Mouse (Mus musculus) G1E (cell line): ENCODE results near the gene Elmo2. TPM values are rescaled to one million over a fixed set of nuclear protein-coding genes. Genes with fewer than 3 reads are reported as not detected.

Experiments
- ATAC-seq: 2 replicates; pipeline ENCODE4 v1.8.0; 2016; ENCODE audit warnings: mild to moderate bottlenecking; ENCODE audit not compliant: insufficient number of reproducible peaks, poor library complexity, low FRiP score, severe bottlenecking; ENCODE audit errors: extremely low read depth
- DNase-seq: peaks from one replicate; pipeline ENCODE4 v3.0.0; 2012; ENCODE audit warnings: low spot score
- H3K27me3 ChIP-seq: 2 replicates; pipeline ENCODE4 v1.6.1; 2012; ENCODE audit warnings: mild to moderate bottlenecking, low read length, inconsistent platforms; ENCODE audit not compliant: insufficient read depth
- H3K36me3 ChIP-seq: replicated peaks from 2 replicates; pipeline ENCODE3; 2012; ENCODE audit warnings: mild to moderate bottlenecking, inconsistent platforms
- H3K4me1 ChIP-seq: 2 replicates; pipeline ENCODE4 v1.6.1; 2012; ENCODE audit warnings: low read depth, low read length, inconsistent platforms, mixed read lengths; ENCODE audit not compliant: insufficient read depth
- H3K4me3 ChIP-seq: 2 replicates; pipeline ENCODE4 v1.5.1; 2012; ENCODE audit warnings: low read depth, mild to moderate bottlenecking, inconsistent platforms, low read length, moderate library complexity, mixed read lengths
- H3K9me3 ChIP-seq: replicated peaks from 2 replicates; pipeline ENCODE4 v1.6.1; 2012; ENCODE audit warnings: inconsistent platforms
- CTCF ChIP-seq: IDR thresholded peaks from 2 replicates; pipeline ENCODE4 v1.5.1; 2012; ENCODE audit warnings: low read depth, low read length, inconsistent platforms, mixed read lengths
- GATA1 ChIP-seq: IDR thresholded peaks from 2 replicates; pipeline ENCODE4 v1.6.1; 2012; ENCODE audit warnings: borderline replicate concordance, low read length, inconsistent platforms, mixed read lengths
- GATA2 ChIP-seq: IDR thresholded peaks from 2 replicates; pipeline ENCODE4 v1.6.1; 2012; ENCODE audit warnings: low read depth, low read length, inconsistent platforms, borderline replicate concordance
- POLR2AphosphoS5 ChIP-seq: IDR thresholded peaks from 2 replicates; pipeline ENCODE4 v1.6.1; 2012; ENCODE audit warnings: low read depth, low read length, inconsistent platforms; ENCODE audit not compliant: insufficient replicate concordance
- TAL1 ChIP-seq: conservative IDR thresholded peaks from 2 replicates; pipeline ENCODE4 v1.6.1; 2012; ENCODE audit warnings: low read depth, low read length, inconsistent platforms, mixed read lengths
- polyA plus RNA-seq: library from polyadenylated mRNA; stranded (reverse); fragments of >175 nt; gene quantifications from 2 replicates; pipeline ENCODE4 v1.2.3, GENCODE M21; 2012
- total RNA-seq, 2 experiments: library from RNA; stranded (forward) in 1 of 2; stranded (reverse) in 1 of 2; fragments of 200-1000 nt in 1 of 2; fragments of >200 nt in 1 of 2; fragmentation: Nextera tagmentation in 1 of 2; gene quantifications; 2 replicates each; pipeline ENCODE4 v1.2.3; 2014 to 2017

Gene Elmo2
- total and polyA plus RNA-seq, 3 experiments, result 15.1 to 38.3 (median 17.7) TPM

DNA sequence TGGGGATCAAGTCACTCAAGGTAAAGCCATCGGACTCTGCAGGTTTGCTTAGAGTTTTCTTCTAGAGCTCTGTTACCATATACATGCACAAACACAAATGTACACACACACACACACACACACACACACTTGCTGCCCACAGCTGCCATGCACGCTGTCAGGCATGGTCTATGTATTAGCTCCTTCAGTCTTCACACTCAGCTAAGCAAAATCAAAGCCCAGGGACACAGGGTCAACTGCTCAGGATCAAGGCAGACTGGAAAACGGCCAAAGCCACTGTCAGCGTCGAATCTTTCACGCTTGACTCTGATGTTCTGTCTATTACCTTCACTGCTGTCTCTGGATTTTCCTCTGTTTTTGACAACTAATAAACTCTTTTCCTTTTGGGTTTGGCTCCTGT is 25.4 kb downstream of the Elmo2 start:
- TF ChIP-seq TAL1, result no peak
- no peak overlapping the region for H3K4me3 ChIP-seq
- ATAC-seq (no peak), DNase-seq (no peak)
- peaks cover 99% of the 10 kb centered on the region for H3K36me3 ChIP-seq
- H3K4me1 ChIP-seq, result no peaks in the 10 kb centered on the region
- H3K27me3 ChIP-seq, result no peaks in the 10 kb centered on the region
- no peaks in the 10 kb centered on the region for H3K9me3 ChIP-seq

DNA sequence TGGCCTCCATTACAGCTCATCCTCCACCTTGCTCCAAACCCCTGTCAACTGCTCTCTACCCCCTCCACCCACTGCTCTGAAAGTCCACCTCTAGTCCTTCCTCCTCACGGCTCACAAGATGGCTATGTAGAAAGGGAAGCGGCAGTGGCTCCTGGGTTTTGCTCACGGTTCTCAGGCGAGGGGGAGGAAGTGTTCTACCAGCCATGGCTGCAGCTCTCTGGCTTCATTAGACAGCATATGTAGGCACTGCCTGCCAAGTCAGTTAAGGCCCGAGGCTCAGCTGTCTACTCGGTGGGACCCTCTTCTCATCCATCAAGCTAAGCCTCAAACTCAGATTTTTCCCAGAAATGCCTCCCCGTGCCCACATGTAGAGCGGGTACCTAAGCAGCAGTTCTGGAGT is 25.9 kb downstream of the Elmo2 start:
- H3K27me3 ChIP-seq, result no peaks in the 10 kb centered on the region
- no peaks in the 10 kb centered on the region for H3K4me1 ChIP-seq
- no peak for TF ChIP-seq GATA2
- no peak for ATAC-seq
- peaks cover 100% of the 10 kb centered on the region for H3K36me3 ChIP-seq
- H3K4me3 ChIP-seq, result no peak overlapping the region
- DNase-seq, result no peak
- H3K9me3 ChIP-seq, result no peaks in the 10 kb centered on the region

DNA sequence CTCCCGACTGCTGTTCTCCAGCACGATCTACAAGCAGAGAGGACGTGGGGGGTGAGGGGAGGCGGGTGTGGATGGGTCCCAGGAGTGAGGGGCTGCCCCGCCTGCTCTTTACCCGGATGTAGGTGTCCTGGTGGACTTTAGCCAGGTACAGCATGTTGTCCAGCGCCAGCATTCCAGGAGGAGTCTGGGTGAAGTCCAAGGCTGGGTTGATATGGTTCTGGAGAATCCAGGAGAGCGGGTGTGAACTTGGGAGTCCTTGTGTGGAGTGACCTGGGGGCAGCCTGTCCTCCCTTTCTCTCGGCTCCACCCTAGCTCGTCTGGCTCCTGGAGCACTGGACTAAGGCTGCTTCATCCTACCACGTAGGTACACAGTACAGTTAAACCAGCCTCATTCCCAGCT is 28.9 kb downstream of the Elmo2 start:
- Histone ChIP-seq H3K9me3 (no peaks in the 10 kb centered on the region), H3K36me3 (peaks cover 97% of the 10 kb centered on the region), H3K4me3 (no peak overlapping the region), H3K27me3 (no peaks in the 10 kb centered on the region), H3K4me1 (no peaks in the 10 kb centered on the region)
- no peak for ATAC-seq
- DNase-seq, result no peak
- TF ChIP-seq POLR2AphosphoS5, result no peak
- TF ChIP-seq TAL1, result no peak
- no peak for TF ChIP-seq GATA2
- no peak for TF ChIP-seq CTCF
- no peak for TF ChIP-seq GATA1

DNA sequence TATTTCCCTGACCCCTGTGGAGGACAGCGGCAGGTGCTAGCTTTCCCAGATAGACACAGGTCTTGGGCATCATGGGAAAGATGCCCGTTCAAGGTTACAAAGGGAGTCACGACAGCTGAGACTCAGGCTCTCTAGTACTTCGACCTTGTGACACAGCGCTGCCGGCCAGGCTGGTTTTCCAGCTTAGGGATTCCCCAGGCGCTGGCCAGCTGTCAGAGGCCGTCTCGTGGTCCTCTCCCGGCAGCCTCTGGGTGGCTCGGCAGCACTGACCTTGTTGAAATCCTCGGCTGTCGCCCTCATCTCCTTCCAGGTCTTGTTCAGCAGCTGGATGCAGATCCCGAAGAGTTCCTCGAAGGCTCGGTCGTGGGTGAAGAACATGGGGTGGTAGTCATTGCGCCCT is 29.7 kb downstream of the Elmo2 start:
- TF ChIP-seq GATA2, result no peak
- TF ChIP-seq GATA1, result no peak
- TF ChIP-seq CTCF, result no peak
- TF ChIP-seq TAL1, result no peak
- no peak for TF ChIP-seq POLR2AphosphoS5
- no peaks in the 10 kb centered on the region for H3K4me1 ChIP-seq
- H3K9me3 ChIP-seq, result no peaks in the 10 kb centered on the region
- peak overlapping the region; percentile 5; the same call in 1 of the 2 replicates for H3K4me3 ChIP-seq
- ATAC-seq (no peak), DNase-seq (no peak)
- H3K36me3 ChIP-seq, result peaks cover 97% of the 10 kb centered on the region
- H3K27me3 ChIP-seq, result no peaks in the 10 kb centered on the region

DNA sequence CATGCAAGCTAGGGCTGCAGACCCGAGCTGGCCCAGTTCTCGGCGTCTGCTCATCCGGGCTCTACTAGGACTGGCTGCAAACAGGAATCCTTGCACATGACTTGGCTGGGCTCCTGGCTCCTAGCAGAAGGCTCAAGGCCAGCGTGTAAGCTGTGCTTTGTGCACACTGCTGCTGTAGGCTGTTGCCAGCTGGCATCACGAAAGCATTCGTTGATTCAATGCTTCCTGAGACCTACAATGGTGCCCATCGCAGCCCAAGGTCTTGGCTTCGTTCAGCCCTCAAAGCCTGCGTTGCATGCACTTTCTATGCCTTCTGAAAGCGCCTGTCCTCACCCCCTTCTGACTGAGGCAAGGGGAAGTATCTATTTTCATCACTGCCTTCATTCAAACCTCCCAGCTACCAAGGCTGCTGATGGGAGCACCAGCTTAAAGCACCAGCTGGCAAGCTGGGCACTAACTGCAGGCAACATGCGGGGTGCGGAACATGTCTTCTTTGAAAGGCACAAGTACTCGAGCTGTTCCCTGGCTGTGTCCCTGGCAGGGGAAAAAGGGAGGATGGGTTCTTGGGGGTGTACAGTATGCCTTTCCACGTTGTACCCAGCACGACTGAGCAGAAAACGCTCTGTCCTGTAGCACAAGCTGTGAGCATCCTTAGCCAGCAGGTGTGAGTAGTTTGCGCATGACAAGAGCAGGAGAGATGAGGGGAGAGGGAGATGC is 37.8 kb downstream of the Elmo2 start:
- TF ChIP-seq TAL1 (no peak), CTCF (no peak), GATA1 (no peak), POLR2AphosphoS5 (no peak), GATA2 (no peak)
- peaks cover 75% of the 10 kb centered on the region for H3K36me3 ChIP-seq
- peaks cover 40% of the 10 kb centered on the region for H3K4me1 ChIP-seq
- DNase-seq (no peak), ATAC-seq (no peak)
- H3K4me3 ChIP-seq, result peak overlapping the region; percentile 99; the same call in 1 of the 2 replicates
- no peaks in the 10 kb centered on the region for H3K9me3 ChIP-seq
- no peaks in the 10 kb centered on the region for H3K27me3 ChIP-seq

DNA sequence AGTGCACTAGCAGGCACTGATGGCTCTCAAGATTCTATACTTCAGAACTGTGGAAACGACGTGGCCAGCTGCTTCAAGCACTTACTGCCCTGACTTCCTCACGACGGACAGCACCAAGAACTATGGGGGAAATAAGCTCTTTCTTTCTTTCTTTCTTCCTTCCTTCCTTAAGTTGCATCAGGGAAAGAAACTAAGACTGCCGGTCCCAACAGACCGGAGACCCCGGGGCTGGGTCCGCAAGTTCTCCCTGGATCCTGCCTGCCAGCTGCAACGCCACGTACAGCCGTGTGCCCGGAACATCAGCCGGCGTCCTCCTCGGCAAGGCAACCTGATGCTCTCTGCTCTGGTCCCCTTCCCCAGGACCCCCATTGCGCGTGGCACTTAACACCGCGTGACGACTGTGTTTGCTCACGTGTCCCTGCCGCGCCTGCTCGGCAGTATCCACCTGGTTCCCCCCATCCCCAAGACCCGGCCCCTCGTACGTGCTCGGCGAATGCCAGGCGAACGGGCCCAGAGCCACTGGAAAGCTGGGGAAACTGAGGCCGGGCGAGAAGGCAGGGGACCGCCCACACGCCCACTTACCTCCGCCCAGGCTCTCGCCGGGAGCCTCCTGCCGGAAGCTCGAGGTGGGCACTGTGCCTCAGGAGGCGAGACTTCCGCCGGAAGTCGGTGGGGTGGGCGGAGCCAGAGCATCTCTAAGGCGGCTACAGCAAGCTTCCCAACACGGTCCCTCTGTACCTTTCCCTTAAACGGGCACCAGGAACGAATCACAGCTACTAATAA is 38.9 kb downstream of the Elmo2 start, which contains the start of gene Slc35c2:
Gene Slc35c2, minus strand, starts transcription at position 668 of the 783 bp plus-strand sequence.
- Histone ChIP-seq H3K4me3 (peak within 1 kb of the TSS; percentile 99), H3K27me3 (no peaks in the 10 kb centered on the region), H3K4me1 (peaks cover 40% of the 10 kb centered on the region), H3K36me3 (peaks cover 78% of the 10 kb centered on the region), H3K9me3 (no peaks in the 10 kb centered on the region)
- ATAC-seq (peak; percentile 92), DNase-seq (peak; percentile 97)
- TF ChIP-seq GATA2 (no peak), POLR2AphosphoS5 (no peak), TAL1 (no peak), GATA1 (no peak), CTCF (no peak)
